Mouse (Mus musculus) embryo, embryonic 9.5 days (tissue): ENCODE results near the gene Tmco4.

ENCODE experiments used
- DNase-seq: peaks from one replicate; pipeline ENCODE4 v3.0.0-alpha.2; 2017; ENCODE audit errors: extremely low spot score

The Tmco4 gene

GRCm38 (mm10) chr4:139019413-139019812 is 46.7 kb downstream of the Tmco4 start:
- no peak for DNase-seq

GRCm38 (mm10) chr4:139020385-139020784 is 47.7 kb downstream of the Tmco4 start:
- DNase-seq, result no peak

GRCm38 (mm10) chr4:139024379-139024778 is 51.7 kb downstream of the Tmco4 start:
- DNase-seq, result no peak

GRCm38 (mm10) chr4:139030675-139031074 is 58.0 kb downstream of the Tmco4 start:
- no peak for DNase-seq

GRCm38 (mm10) chr4:139032521-139032920 is 59.8 kb downstream of the Tmco4 start:
- no peak for DNase-seq

- DNase-seq, result no peak
Measured at GRCm38 (mm10) chr4:139033263-139034009, 60.7 kb downstream of the Tmco4 start.

GRCm38 (mm10) chr4:139034010-139034367 is 61.3 kb downstream of the Tmco4 start:
- no peak for DNase-seq

GRCm38 (mm10) chr4:139034540-139034939 is 61.9 kb downstream of the Tmco4 start:
- DNase-seq, result no peak

GRCm38 (mm10) chr4:139034942-139035341 is 62.3 kb downstream of the Tmco4 start:
- DNase-seq, result no peak

- DNase-seq, result no peak
Measured at GRCm38 (mm10) chr4:139035799-139036198, 63.1 kb downstream of the Tmco4 start.

GRCm38 (mm10) chr4:139037795-139038607 is 65.3 kb downstream of the Tmco4 start:
- no peak for DNase-seq

GRCm38 (mm10) chr4:139040084-139040839 is 67.6 kb downstream of the Tmco4 start:
- no peak for DNase-seq

- no peak for DNase-seq
Measured at GRCm38 (mm10) chr4:139042611-139043010, 69.9 kb downstream of the Tmco4 start.

GRCm38 (mm10) chr4:139043600-139043999 is 70.9 kb downstream of the Tmco4 start:
- no peak for DNase-seq

GRCm38 (mm10) chr4:139044566-139044965 is 71.9 kb downstream of the Tmco4 start:
- no peak for DNase-seq

- no peak for DNase-seq
Measured at GRCm38 (mm10) chr4:139046354-139046753, 73.7 kb downstream of the Tmco4 start.

- no peak for DNase-seq
Measured at GRCm38 (mm10) chr4:139048518-139048917, 75.8 kb downstream of the Tmco4 start.

- no peak for DNase-seq
Measured at GRCm38 (mm10) chr4:139052796-139053195, 80.1 kb downstream of the Tmco4 start.

- DNase-seq, result no peak
Measured at GRCm38 (mm10) chr4:139053391-139053790, 80.7 kb downstream of the Tmco4 start.

- no peak for DNase-seq
Measured at GRCm38 (mm10) chr4:139054300-139054923, 81.7 kb downstream of the Tmco4 start.

- DNase-seq, result no peak
Measured at GRCm38 (mm10) chr4:139055336-139055735, 82.6 kb downstream of the Tmco4 start.

- DNase-seq, result no peak
Measured at GRCm38 (mm10) chr4:139055744-139056143, 83.1 kb downstream of the Tmco4 start.
